Mouse (Mus musculus) left cerebral cortex, postnatal 25 days (tissue): ENCODE measurements at regions not wholly inside any gene's neighbourhood (a gene's known extent, or its start where the extent isn't known, plus 50 kb on each side); places are given as distances from the start of the nearest gene placed in this dataset.

Experiments used
- DNase-seq, 2 experiments: peaks; one replicate each; pipeline ENCODE4 v3.0.0; 2022; ENCODE audit warnings: low spot score in 2 of 2, mixed read lengths in 1 of 2
- intact Hi-C: fragments of 180-260 bp; cut with DNase I; formaldehyde crosslinking; loops from one replicate; pipeline ENCODE4 v1.15.1; 2025

GRCm38 (mm10) chr17:89319602-89320288, 119.3 kb upstream of the Fshr start:
- no peak for DNase-seq
- intact Hi-C loops, result loop anchor here (5.0 kb wide), 1 partner anchor 38 kb away; no protein-coding TSS in a partner anchor

- intact Hi-C loops, result loop anchor here (5.0 kb wide), 1 partner anchor 39 kb away; no protein-coding TSS in a partner anchor
- DNase-seq, result peak in 1 of 2 experiments; percentile 66
Observed at GRCm38 (mm10) chr17:89318356-89318755, 117.9 kb upstream of the Fshr start.

DNA sequence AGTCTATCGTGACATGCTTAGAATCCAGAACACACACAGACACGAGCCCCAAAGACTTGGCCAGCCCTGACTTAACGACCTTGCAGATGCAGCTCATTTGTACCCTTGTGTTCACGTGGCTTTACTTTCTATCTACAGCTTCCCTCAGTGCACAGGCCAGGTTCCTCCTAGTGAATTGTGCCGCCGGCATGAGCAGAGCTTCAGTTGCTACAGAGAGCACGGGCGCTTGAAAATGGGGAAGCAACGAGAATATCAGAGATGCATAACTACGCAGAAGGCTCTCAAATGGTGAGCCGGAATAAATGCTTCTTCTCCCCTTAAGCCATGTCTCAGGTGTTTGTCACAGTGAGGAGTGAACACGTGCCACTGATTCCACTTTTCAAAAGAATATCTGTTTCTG, 110.7 kb upstream of the Fshr start:
- no peak for DNase-seq
- intact Hi-C loops, result no loop called here

GRCm38 (mm10) chr17:89301325-89301724, 100.8 kb upstream of the Fshr start:
- intact Hi-C loops, result no loop called here

DNA sequence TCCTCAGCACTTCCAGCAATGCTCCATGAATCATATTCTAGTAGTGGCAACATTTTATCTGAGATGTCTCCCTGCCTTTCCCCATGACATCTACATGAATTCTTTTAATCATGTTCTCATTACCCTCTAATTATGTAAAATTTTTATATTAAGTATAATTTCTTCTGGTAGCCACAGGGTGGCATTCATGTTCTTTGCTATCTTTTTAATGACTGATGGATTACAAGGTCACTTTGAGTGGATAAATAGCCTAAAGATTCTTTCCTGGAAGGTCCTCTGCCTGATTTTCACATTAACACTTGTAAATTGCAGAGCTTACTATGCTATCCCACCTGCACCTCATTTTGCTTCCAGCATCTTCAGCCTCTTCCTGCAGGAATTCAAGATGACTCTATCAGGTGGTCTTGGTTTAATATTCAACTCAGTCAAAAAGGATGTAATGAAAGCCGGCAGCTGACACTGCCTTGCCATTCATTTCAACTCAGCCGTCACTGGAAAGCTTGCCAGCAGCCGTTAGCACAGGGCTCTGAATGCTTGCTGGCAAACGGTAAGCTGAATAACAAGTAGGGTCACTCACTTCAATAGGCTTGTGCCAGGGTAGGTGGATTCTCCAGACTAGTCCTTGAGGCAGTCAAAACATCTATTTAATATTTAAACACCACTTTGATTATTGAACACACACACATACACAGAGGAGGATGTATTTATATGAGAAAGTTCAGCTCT, 97.0 kb upstream of the Fshr start:
- DNase-seq, result peak; percentile 14 to 23
- intact Hi-C loops, result no loop called here

More at GRCm38 (mm10) chr17:89301325-89301724, 100.8 kb upstream of the Fshr start:
- DNase-seq, result peak in 1 of 2 experiments; percentile 50

DNA sequence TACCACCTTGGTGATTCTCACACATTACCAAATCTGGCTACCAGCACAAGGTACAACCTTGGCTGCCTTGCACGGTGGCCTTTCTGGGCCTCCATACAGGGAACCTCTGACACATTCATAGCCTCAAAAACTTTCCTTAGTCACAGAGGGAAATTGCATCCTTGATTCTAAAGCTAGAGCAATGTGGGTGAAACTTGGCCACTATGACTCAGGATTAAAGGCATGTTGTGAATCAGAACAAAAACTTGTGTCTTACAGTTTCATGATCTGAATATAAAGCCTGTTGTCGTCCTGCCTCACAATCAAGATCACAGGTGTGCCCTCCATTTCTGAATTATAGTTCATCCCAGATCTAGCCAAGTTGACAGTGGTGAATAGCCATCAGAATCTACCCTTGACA, 80.8 kb upstream of the Fshr start:
- intact Hi-C loops, result no loop called here

DNA sequence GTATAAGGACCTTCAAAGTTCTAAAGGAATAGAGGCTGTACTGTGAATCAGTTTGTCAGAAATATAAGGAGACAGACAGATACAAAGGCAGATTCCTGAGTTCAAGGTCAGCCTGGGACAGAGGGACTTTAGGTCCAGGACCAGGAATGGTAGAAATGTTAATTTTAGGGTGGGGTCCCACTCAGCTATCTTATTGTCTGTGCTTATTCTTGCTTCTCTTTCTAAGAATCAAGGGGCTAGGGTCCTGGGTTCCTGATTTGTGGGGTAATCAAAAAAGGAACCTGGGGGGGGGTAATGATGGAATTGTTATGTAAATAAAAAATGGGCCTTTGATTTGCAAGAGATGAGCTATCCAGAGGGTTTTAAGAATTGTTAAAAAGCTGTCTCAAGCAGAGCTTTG, 71.7 kb upstream of the Fshr start:
- DNase-seq, result no peak
- intact Hi-C loops, result loop anchor here (10.0 kb wide), 1 partner anchor 317 kb away; no protein-coding TSS in a partner anchor

More for the DNA sequence above, 80.8 kb upstream of the Fshr start:
- DNase-seq, result peak in 1 of 2 experiments; percentile 58

GRCm38 (mm10) chr17:89255687-89256086, 55.2 kb upstream of the Fshr start:
- DNase-seq, result no peak
- intact Hi-C loops, result no loop called here

- DNase-seq, result no peak
- intact Hi-C loops, result no loop called here
Observed at GRCm38 (mm10) chr17:89250811-89251210, 50.3 kb upstream of the Fshr start.
